Mouse (Mus musculus) liver, embryonic 14.5 days (tissue): ENCODE results near the gene Hspb2. TPM values are rescaled to one million over a fixed set of nuclear protein-coding genes. Genes with fewer than 3 reads are reported as not detected.
A peak's percentile ranks its signal among the peaks of the same experiment; 100 is the strongest.

Source experiments
- ATAC-seq: fragments of 200-750 bp; cut with Nextera tagmentation; 2 replicates; pipeline ENCODE4 v1.8.0; 2017; ENCODE audit warnings: moderate number of reproducible peaks, mild to moderate bottlenecking, moderate library complexity; ENCODE audit not compliant: insufficient read depth
- DNase-seq, 3 experiments: peaks; one replicate each; pipeline ENCODE4 v3.0.0-alpha.2; 2012 to 2013; ENCODE audit warnings: low read depth in 3 of 3, low spot score in 3 of 3
- H3K27ac ChIP-seq: fragments of 300-500 bp; sonication (generic); 2 replicates; pipeline ENCODE4 v1.5.1; 2014; ENCODE audit warnings: moderate library complexity, mild to moderate bottlenecking, control low read depth, inconsistent platforms
- H3K27me3 ChIP-seq: fragments of 300-500 bp; sonication (generic); 2 replicates; pipeline ENCODE4 v1.6.1; 2014; ENCODE audit warnings: mild to moderate bottlenecking, low read length, moderate library complexity; ENCODE audit not compliant: control insufficient read depth, insufficient read depth
- H3K36me3 ChIP-seq: fragments of 300-500 bp; sonication (generic); replicated peaks from 2 replicates; pipeline ENCODE4 v1.6.1; 2014; ENCODE audit warnings: low read depth; ENCODE audit not compliant: control insufficient read depth, insufficient read depth
- H3K4me1 ChIP-seq, 2 experiments: fragments of 200-500 bp in 1 of 2; fragments of 300-500 bp in 1 of 2; sonication (generic) in 1 of 2; replicated peaks; 2 replicates each; pipeline ENCODE4 v1.6.1; 2012 to 2014; ENCODE audit warnings: antibody characterized with exemption in 1 of 2, inconsistent platforms in 1 of 2, low read length in 1 of 2; ENCODE audit not compliant: control insufficient read depth in 2 of 2, insufficient read depth in 2 of 2
- H3K4me2 ChIP-seq: fragments of 300-500 bp; sonication (generic); 2 replicates; pipeline ENCODE4 v1.6.1; 2014; ENCODE audit warnings: low read depth, mild to moderate bottlenecking, control low read depth, moderate library complexity
- H3K4me3 ChIP-seq, 2 experiments: fragments of 200-500 bp in 1 of 2; fragments of 300-500 bp in 1 of 2; sonication (generic) in 1 of 2; 2 replicates each; pipeline ENCODE4 v1.5.1; 2012 to 2014; ENCODE audit warnings: low read depth in 2 of 2, low read length in 2 of 2, mild to moderate bottlenecking in 2 of 2, control low read depth in 1 of 2, inconsistent platforms in 1 of 2, moderate library complexity in 1 of 2; ENCODE audit not compliant: insufficient read depth in 1 of 2
- H3K9ac ChIP-seq: fragments of 300-500 bp; sonication (generic); replicated peaks from 2 replicates; pipeline ENCODE4 v1.6.1; 2014; ENCODE audit warnings: mild to moderate bottlenecking, control low read depth, moderate library complexity
- H3K9me3 ChIP-seq: fragments of 300-500 bp; sonication (generic); 2 replicates; pipeline ENCODE4 v1.6.1; 2016; ENCODE audit warnings: low read length, mixed read lengths; ENCODE audit not compliant: control insufficient read depth
- CTCF ChIP-seq: IDR thresholded peaks from 2 replicates; pipeline ENCODE4 v1.5.1; 2016; ENCODE audit warnings: antibody characterized with exemption, low read depth, control low read depth
- EP300 ChIP-seq: IDR thresholded peaks from 2 replicates; pipeline ENCODE4 v1.6.1; 2016; ENCODE audit warnings: antibody characterized with exemption, low read depth
- WGBS: fragments of 180-500 bp; shearing (Covaris S2); extraction: QIAGEN DNeasy Blood & Tissue Kit; methylation state at CpG from one replicate; pipeline ENCODE4 v1.1.7; 2014; ENCODE audit not compliant: insufficient replicate concordance; 5-methylcytosine and 5-hydroxymethylcytosine counted together
- polyA plus RNA-seq, 2 experiments: library from polyadenylated mRNA; depleted of rRNA in 1 of 2; stranded (reverse) in 1 of 2; unstranded in 1 of 2; fragments of >200 nt; fragmentation: Nextera tagmentation in 1 of 2; extraction: Ambion mirVana in 1 of 2; gene quantifications; 2 replicates each; pipeline versions ENCODE4 v1.2.1 to v1.2.3; 2012 to 2014

Hspb2 gene
- polyA plus RNA-seq, 2 experiments: 0.20 TPM; not detected in 1

GRCm38 (mm10) chr9:50774026-50774462 lies 21.9 kb upstream of the Hspb2 start:
- ATAC-seq: no peak
- peak in 1 of 3 experiments; percentile 10 for DNase-seq
- Histone ChIP-seq H3K4me2 (peak overlapping the region; percentile 92), H3K4me3 (no peak overlapping the region), H3K36me3 (peaks cover 6% of the 10 kb centered on the region), H3K27ac (peak overlapping the region; percentile 26), H3K9ac (peak overlapping the region; percentile 84), H3K27me3 (no peaks in the 10 kb centered on the region), H3K9me3 (no peaks in the 10 kb centered on the region), H3K4me1 (peaks cover 11 to 26% of the 10 kb centered on the region in 2 experiments)
- WGBS: 39% methylated on average over 4 of the region's 4 CpGs
- TF ChIP-seq EP300 (no peak), CTCF (no peak)

GRCm38 (mm10) chr9:50770011-50770410 lies 17.9 kb upstream of the Hspb2 start:
- no peaks in the 10 kb centered on the region for H3K27me3 ChIP-seq
- no peak overlapping the region for H3K27ac ChIP-seq
- ATAC-seq: no peak
- H3K4me2 ChIP-seq: no peak overlapping the region
- H3K4me1 ChIP-seq: peaks cover 20 to 25% of the 10 kb centered on the region in 2 experiments
- H3K4me3 ChIP-seq: no peak overlapping the region
- H3K36me3 ChIP-seq: peaks cover 6% of the 10 kb centered on the region
- TF ChIP-seq EP300 (no peak), CTCF (no peak)
- 64% methylated on average over 2 of the region's 2 CpGs for WGBS
- no peaks in the 10 kb centered on the region for H3K9me3 ChIP-seq
- no peak overlapping the region for H3K9ac ChIP-seq
- no peak for DNase-seq

- 3% methylated on average over 59 of the region's 59 CpGs for WGBS
- TF ChIP-seq EP300 (peak; percentile 36; the same call in 1 of the 2 replicates), CTCF (peak; percentile 89)
- DNase-seq (peak; percentile 98), ATAC-seq (peak; percentile 98)
- Histone ChIP-seq H3K4me2 (peak within 1 kb of the TSS; percentile 92), H3K27ac (peak within 1 kb of the TSS; percentile 74), H3K36me3 (peaks cover 6% of the 10 kb centered on the region), H3K4me3 (peak within 1 kb of the TSS; percentile 63 to 88), H3K9ac (peak within 1 kb of the TSS; percentile 78), H3K4me1 (peaks cover 15 to 17% of the 10 kb centered on the region in 2 experiments), H3K9me3 (no peaks in the 10 kb centered on the region), H3K27me3 (no peaks in the 10 kb centered on the region)
Observed at GRCm38 (mm10) chr9:50768107-50769002, 16.2 kb upstream of the Hspb2 start, which contains the start of gene Fdxacb1. Gene Fdxacb1 (plus strand): TSS chr9:50768236.

DNA sequence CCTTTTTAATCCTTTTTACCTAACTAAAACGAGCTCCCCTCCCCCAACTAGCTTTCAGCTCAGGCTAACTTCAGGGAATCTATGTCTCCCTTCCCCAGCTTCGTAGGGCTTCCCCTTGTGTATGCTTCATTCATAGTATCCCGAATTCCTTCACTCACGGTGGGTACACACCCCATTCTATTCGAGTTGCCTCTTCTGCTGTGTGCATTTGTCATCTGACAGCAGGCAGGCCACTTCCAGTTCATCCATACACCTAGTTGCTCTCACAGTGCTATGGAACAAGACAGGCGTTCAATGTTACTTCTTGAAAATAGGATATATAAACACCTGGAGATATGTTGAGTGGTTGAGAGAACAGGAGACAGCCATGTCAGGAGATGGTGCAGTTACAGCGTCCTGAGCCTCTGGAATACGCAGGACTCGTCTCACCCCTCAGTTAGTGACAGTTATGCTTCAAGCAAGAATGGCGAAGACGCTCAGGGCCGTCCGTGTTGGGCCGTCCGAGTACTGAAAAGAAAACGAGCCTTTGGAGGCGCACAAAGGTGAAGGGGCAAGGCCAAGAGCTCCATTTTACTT lies 15.5 kb upstream of the Hspb2 start:
- Histone ChIP-seq H3K9ac (peak overlapping the region; percentile 78), H3K4me3 (peak overlapping the region; percentile 63 to 88), H3K4me2 (peak overlapping the region; percentile 92), H3K4me1 (peaks cover 15% of the 10 kb centered on the region in 2 experiments), H3K36me3 (peaks cover 6% of the 10 kb centered on the region), H3K27me3 (no peaks in the 10 kb centered on the region), H3K9me3 (no peaks in the 10 kb centered on the region), H3K27ac (peak overlapping the region; percentile 74)
- ATAC-seq (peak; percentile 19), DNase-seq (no peak)
- TF ChIP-seq EP300 (no peak), CTCF (no peak)
- WGBS: 4% methylated on average over 17 of the region's 17 CpGs

DNA sequence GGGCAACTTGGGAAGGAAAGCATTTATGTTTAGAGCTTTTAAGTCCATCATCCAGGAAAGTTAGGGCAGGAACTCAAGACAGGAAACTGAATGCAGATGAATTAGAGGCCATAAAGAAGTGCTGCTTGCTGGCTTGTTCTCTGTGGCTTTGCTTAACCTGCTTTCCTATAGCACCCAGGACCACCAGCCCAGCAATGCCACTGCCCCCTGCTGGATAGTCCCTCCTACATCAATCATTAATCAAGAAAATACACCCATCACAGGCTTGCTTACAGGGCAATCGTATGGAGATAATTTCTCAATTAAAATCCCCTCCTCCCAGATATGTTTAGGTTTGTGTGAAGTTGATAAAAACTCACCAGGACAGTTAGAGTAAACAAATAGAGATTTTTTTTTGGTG lies 11.2 kb upstream of the Hspb2 start:
- ATAC-seq: no peak
- Histone ChIP-seq H3K9me3 (no peaks in the 10 kb centered on the region), H3K36me3 (no peaks in the 10 kb centered on the region), H3K4me3 (no peak overlapping the region), H3K4me2 (no peak overlapping the region), H3K27ac (no peak overlapping the region), H3K9ac (no peak overlapping the region), H3K4me1 (peaks cover 3 to 5% of the 10 kb centered on the region in 2 experiments; a peak in 3 of 4 replicates), H3K27me3 (no peaks in the 10 kb centered on the region; the same call in 1 of the 2 replicates)
- DNase-seq: no peak
- TF ChIP-seq EP300 (no peak), CTCF (peak; percentile 61)
- WGBS: 65% methylated on average over 1 of the region's 1 CpGs
